ENCODE assay signal across 21 mouse cellular contexts in the genomic region with DNA sequence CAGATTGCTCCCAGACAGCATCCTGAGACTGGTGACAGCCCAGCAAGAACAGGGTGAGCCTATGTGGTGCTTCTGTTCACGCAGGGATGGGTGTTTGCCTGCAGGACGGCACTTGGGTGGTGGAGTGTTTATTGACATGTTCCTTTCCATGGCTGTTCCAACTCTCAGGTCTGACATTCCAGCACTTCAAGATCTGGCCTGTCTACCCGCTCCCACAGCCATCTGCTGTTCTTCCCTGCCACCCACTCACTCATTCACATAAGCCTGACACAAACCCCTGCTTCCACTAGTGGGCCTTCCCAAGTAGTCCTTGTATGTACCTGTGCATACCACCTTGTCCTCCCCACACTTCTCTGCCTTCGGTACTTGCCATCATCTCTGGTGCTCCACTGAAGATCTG. TPM values are rescaled to one million over a fixed set of nuclear protein-coding genes. Genes with fewer than 3 reads are reported as not detected.
DNase-seq lines count a peak whose midpoint lies in the region; ATAC-seq and TF ChIP-seq lines count a peak whose summit lies in the region.
"Had no signal": no experiment of that assay in that cellular context is flagged by ENCODE, and none has a peak within 500 bp of the region (broad histone marks: within the 10 kb centered on the region; RNA-seq: fewer than 3 reads in every experiment).

No protein-coding gene starts in this region.

- no peak overlapping the region for H3K9ac ChIP-seq in heart, embryonic 11.5 days (ENCODE audit: low read depth, low read length)
- H3K9ac ChIP-seq: liver, embryonic 12.5 days; lung, embryonic 14.5 days; midbrain, embryonic 15.5 days had no signal

- no peak overlapping the region for H3K4me3 ChIP-seq in heart, embryonic 11.5 days (ENCODE audit: low read depth, low read length)
- H3K4me3 ChIP-seq in layer of hippocampus, adult 2 months, result no peak overlapping the region
- H3K4me3 ChIP-seq: erythroblast, embryonic 14.5 days; liver, embryonic 12.5 days; midbrain, embryonic 15.5 days had no signal

- peak; percentile 30 for TF ChIP-seq CTCF in layer of hippocampus, adult 2 months (conservative IDR thresholded peaks at IDR 0.05)

- no peak for DNase-seq in heart, adult 8-10 months (ENCODE audit: low spot score)
- peak; percentile 41 to 65 for DNase-seq in layer of hippocampus, adult 2 months (ENCODE audit: low spot score in 2 of 2)
- DNase-seq in layer of hippocampus, postnatal 10 days (ENCODE audit: low spot score in 2 of 2), result no peak
- DNase-seq in right cerebral cortex, postnatal 36 days (ENCODE audit: low spot score in 2 of 2), result peak; percentile 55 to 60
- no peak for DNase-seq in right cerebral cortex, postnatal 25 days
- DNase-seq in kidney, adult 11 months, result no peak
- DNase-seq in kidney, adult 18-20 months, result no peak
- DNase-seq: adrenal gland, postnatal 14 days; cerebellum, adult 2 months; gastrocnemius, postnatal 25 days; kidney, adult 9 months; kidney, postnatal 36 days; lung, embryonic 14.5 days; thymus, postnatal 14 days had no signal

- peak overlapping the region; percentile 32 for H3K27ac ChIP-seq in heart, embryonic 11.5 days (ENCODE audit: low read depth, low read length)
- peak overlapping the region; percentile 71 for H3K27ac ChIP-seq in layer of hippocampus, adult 2 months
- H3K27ac ChIP-seq: liver, embryonic 12.5 days; midbrain, embryonic 15.5 days; stomach, postnatal 0 days had no signal

- H3K4me1 ChIP-seq in heart, embryonic 11.5 days (ENCODE audit: control insufficient read depth, insufficient read depth, low read length), result peaks cover 46% of the 10 kb centered on the region

- 49% methylated on average over 4 of the region's 4 CpGs for WGBS in heart, embryonic 11.5 days (ENCODE audit: insufficient replicate concordance)

- no peaks in the 10 kb centered on the region for H3K9me3 ChIP-seq in heart, embryonic 11.5 days (replicated peaks; ENCODE audit: control insufficient read depth, low read length)
- H3K9me3 ChIP-seq: liver, embryonic 12.5 days; midbrain, embryonic 15.5 days had no signal

- ATAC-seq in heart, embryonic 11.5 days (replicated peaks; ENCODE audit: insufficient number of reproducible peaks, low FRiP score, low TSS enrichment), result no peak
- ATAC-seq: forebrain, embryonic 16.5 days; liver, embryonic 12.5 days; midbrain, embryonic 15.5 days had no signal

- peaks cover 13% of the 10 kb centered on the region for H3K36me3 ChIP-seq in heart, embryonic 11.5 days (ENCODE audit: control insufficient read depth, insufficient read depth, low read length)

- H3K27me3 ChIP-seq in heart, embryonic 11.5 days (ENCODE audit: control insufficient read depth, insufficient read depth, low read length), result no peaks in the 10 kb centered on the region
- H3K27me3 ChIP-seq: liver, embryonic 12.5 days; midbrain, embryonic 15.5 days had no signal

- H3K4me2 ChIP-seq in heart, embryonic 11.5 days, result no peak overlapping the region
- H3K4me2 ChIP-seq: liver, embryonic 12.5 days; lung, embryonic 14.5 days; midbrain, embryonic 15.5 days had no signal

RNA-seq across cellular contexts. Expression of a gene that starts 31.3 kb away (rescaled TPM):
- 43.5 and 46.7 TPM in 2 replicates for polyA plus RNA-seq in heart, embryonic 11.5 days (2014; fragmentation: Nextera tagmentation; extraction: Ambion mirVana)
- total RNA-seq in heart, adult 8-10 months (2022), result 10 to 100 TPM; 14.7 to 17.6 (median 16.4) TPM
- 10 to 100 TPM; 56.3 to 64.4 TPM for total RNA-seq in layer of hippocampus, adult 2 months (2021)
- total RNA-seq in layer of hippocampus, postnatal 10 days (2021), result 10 to 100 TPM; 71.1 to 73.0 TPM

RNA-seq across cellular contexts. Expression of a gene that starts 47.2 kb away (rescaled TPM):
- polyA plus RNA-seq in heart, embryonic 11.5 days (2014; fragmentation: Nextera tagmentation; extraction: Ambion mirVana), result 0.97 and 2.1 TPM in 2 replicates
- under 1 TPM; 0.25 to 0.66 (median 0.53) TPM for total RNA-seq in heart, adult 8-10 months (2022)
- total RNA-seq in layer of hippocampus, adult 2 months (2021), result under 1 TPM; 0.29 to 0.31 TPM
- under 1 TPM; 0.43 to 0.62 TPM for total RNA-seq in layer of hippocampus, postnatal 10 days (2021)
- total RNA-seq: megakaryocyte progenitor cell, adult 5-6 weeks had no signal

Comparison
In these comparisons a context has a peak if more than half of its experiments do, and no peak if none do; other contexts are left out.
1. DNase-seq: peak in layer of hippocampus, adult 2 months (2 of 2) and right cerebral cortex, postnatal 36 days (2 of 2); none in heart, adult 8-10 months (single experiment), layer of hippocampus, postnatal 10 days (0 of 2), right cerebral cortex, postnatal 25 days (single experiment), kidney, adult 11 months (single experiment) and kidney, adult 18-20 months (single experiment).